Mouse (Mus musculus) left cerebral cortex, adult 6 months (tissue): Measurements from ENCODE around the gene Usp25. TPM values are rescaled to one million over a fixed set of nuclear protein-coding genes. Genes with fewer than 3 reads are reported as not detected.

Experiments
- long read RNA-seq, 2 experiments: library from polyadenylated mRNA; unstranded; transcript quantifications; one replicate each; pipeline ENCODE4 v2.0.0; 2019 to 2020
- polyA plus RNA-seq: library from polyadenylated mRNA; unstranded; fragments of <200 nt; fragmentation: Nextera tagmentation; gene quantifications from 2 replicates; pipeline ENCODE4 v1.2.3, GENCODE M21; 2021

Gene Usp25
- 4.0 and 15.5 TPM in 2 replicates for polyA plus RNA-seq
- long read RNA-seq, experiment 1, partial matches to known transcripts, result 16 of 22 reads
- long read RNA-seq, experiment 1, other reads (novel, unspliced or antisense), result 6 of 22 reads
- long read RNA-seq, experiment 2, partial matches to known transcripts, result 10 of 11 reads
- long read RNA-seq, experiment 2, other reads (novel, unspliced or antisense), result 1 of 11 reads

GRCm38 (mm10) chr16:77013427-77014320 lies at the start of gene Usp25:
TSS of gene Usp25 (plus strand) at chr16:77013706.

